Mouse (Mus musculus) stomach, postnatal 0 days (tissue): ENCODE results near the gene Oaz1. TPM values are rescaled to one million over a fixed set of nuclear protein-coding genes. Genes with fewer than 3 reads are reported as not detected.
"Not testable (repeated sequence)": the region's sequence is repeated elsewhere in the genome, so short reads cannot be mapped to it uniquely, and the experiment has no call there.

Source experiments
- ATAC-seq: fragments of 200-750 bp; cut with Nextera tagmentation; 2 replicates; pipeline ENCODE4 v1.8.0; 2017; ENCODE audit not compliant: low FRiP score, low TSS enrichment
- DNase-seq: peaks from one replicate; pipeline ENCODE4 v3.0.0-alpha.2; 2016; ENCODE audit warnings: low spot score
- H3K27ac ChIP-seq: fragments of 300-500 bp; sonication (generic); replicated peaks from 2 replicates; pipeline ENCODE4 v1.5.1; 2014; ENCODE audit warnings: mild to moderate bottlenecking, control low read depth
- H3K27me3 ChIP-seq: fragments of 300-500 bp; sonication (generic); 2 replicates; pipeline ENCODE4 v1.6.1; 2014; ENCODE audit warnings: low read length; ENCODE audit not compliant: control insufficient read depth, insufficient read depth
- H3K36me3 ChIP-seq: fragments of 300-500 bp; sonication (generic); 2 replicates; pipeline ENCODE4 v1.6.1; 2014; ENCODE audit warnings: low read length, mixed read lengths; ENCODE audit not compliant: control insufficient read depth, insufficient read depth
- H3K4me1 ChIP-seq: fragments of 300-500 bp; sonication (generic); replicated peaks from 2 replicates; pipeline ENCODE4 v1.6.1; 2014; ENCODE audit warnings: antibody characterized with exemption; ENCODE audit not compliant: control insufficient read depth, insufficient read depth
- H3K4me2 ChIP-seq: fragments of 300-500 bp; sonication (generic); replicated peaks from 2 replicates; pipeline ENCODE4 v1.6.1; 2014; ENCODE audit warnings: low read depth, mild to moderate bottlenecking, control low read depth, moderate library complexity
- H3K4me3 ChIP-seq: fragments of 300-500 bp; sonication (generic); 2 replicates; pipeline ENCODE4 v1.5.1; 2014; ENCODE audit warnings: low read depth, low read length, control low read depth
- H3K9ac ChIP-seq: fragments of 300-500 bp; sonication (generic); 2 replicates; pipeline ENCODE4 v1.6.1; 2014; ENCODE audit warnings: mild to moderate bottlenecking, low read length, control low read depth, mixed read lengths
- H3K9me3 ChIP-seq: fragments of 300-500 bp; sonication (generic); 2 replicates; pipeline ENCODE4 v1.6.1; 2016; ENCODE audit warnings: low read length; ENCODE audit not compliant: control insufficient read depth
- CTCF ChIP-seq: IDR thresholded peaks from 2 replicates; pipeline ENCODE4 v1.5.1; 2016; ENCODE audit warnings: antibody characterized with exemption, low read depth, mild to moderate bottlenecking, moderate library complexity
- EP300 ChIP-seq: optimal IDR thresholded peaks from 2 replicates; pipeline ENCODE3; 2016; ENCODE audit warnings: antibody characterized with exemption
- WGBS: fragments of 180-500 bp; shearing (Covaris S2); extraction: QIAGEN DNeasy Blood & Tissue Kit; methylation state at CpG from one replicate; pipeline ENCODE4 v1.1.7; 2014; 5-methylcytosine and 5-hydroxymethylcytosine counted together
- polyA plus RNA-seq: library from polyadenylated mRNA; unstranded; fragments of >200 nt; fragmentation: Nextera tagmentation; extraction: Ambion mirVana; gene quantifications from 2 replicates; pipeline ENCODE4 v1.2.1, GENCODE M21; 2015

Oaz1 gene
- polyA plus RNA-seq, 1 experiment from 2014 or later = 1,070 TPM

DNA sequence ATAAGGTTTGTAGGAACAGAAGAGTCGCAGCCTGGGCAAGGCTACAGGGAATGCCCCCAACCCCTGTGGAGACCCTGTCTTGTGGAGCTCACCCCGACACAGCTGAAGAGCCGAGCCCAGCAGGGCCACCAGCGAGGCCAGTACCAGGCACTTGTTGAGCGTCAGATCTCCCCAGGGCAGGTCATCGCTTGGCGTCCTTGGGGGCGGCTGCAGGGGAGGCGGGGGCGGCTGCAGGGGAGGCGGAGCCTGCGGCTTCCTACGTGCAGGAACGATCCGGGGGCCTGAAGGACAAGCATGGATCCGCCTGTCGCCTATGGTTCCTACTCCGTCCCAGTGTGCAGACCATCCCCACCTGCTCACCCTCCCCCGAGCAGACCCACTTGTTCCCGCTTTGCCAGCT is 16.4 kb upstream of the Oaz1 start:
- DNase-seq (no peak), ATAC-seq (no peak)
- Histone ChIP-seq H3K27me3 (no peaks in the 10 kb centered on the region), H3K4me3 (no peak overlapping the region), H3K4me2 (no peak overlapping the region), H3K27ac (no peak overlapping the region), H3K9me3 (no peaks in the 10 kb centered on the region), H3K36me3 (no peaks in the 10 kb centered on the region), H3K4me1 (no peaks in the 10 kb centered on the region), H3K9ac (no peak overlapping the region)
- TF ChIP-seq CTCF = no peak
- TF ChIP-seq EP300 = no peak
- WGBS = 13% methylated on average over 19 of the region's 20 CpGs

DNA sequence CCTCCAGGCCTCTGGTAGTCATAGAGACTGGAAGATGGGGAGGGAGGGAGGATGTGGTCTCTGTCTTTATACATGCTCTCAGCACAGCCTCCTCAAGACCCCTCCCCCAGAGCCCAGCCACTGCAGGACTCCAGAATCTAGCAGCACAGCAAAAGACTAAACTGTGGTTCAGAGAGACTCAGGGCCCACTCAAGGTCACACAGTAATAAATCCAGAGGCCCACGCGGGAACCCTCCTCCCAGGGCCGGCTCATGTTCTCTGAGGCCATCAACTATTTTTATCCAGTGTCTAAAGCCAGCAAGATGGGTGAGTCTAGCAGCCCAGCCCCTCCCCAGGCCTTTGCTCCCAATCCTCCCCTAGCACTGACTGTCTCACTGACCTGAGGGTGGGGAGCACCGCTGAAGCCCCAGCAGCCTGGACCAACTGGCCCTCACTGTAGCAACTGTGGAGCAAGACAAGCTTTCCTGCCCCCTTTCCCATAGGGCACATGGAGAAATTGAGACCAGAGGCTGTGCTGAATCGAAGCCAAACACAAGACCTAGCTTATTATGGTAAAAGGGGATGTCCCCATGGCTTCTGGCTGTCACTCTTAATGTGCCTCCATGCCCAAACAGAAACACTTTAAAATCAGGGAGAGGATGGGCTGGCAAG is 13.9 kb upstream of the Oaz1 start:
- H3K36me3 ChIP-seq = no peaks in the 10 kb centered on the region
- DNase-seq (no peak), ATAC-seq (no peak)
- H3K4me2 ChIP-seq = no peak overlapping the region
- H3K9ac ChIP-seq = no peak overlapping the region
- no peaks in the 10 kb centered on the region for H3K4me1 ChIP-seq
- H3K27me3 ChIP-seq = no peaks in the 10 kb centered on the region
- TF ChIP-seq CTCF (no peak), EP300 (no peak)
- no peak overlapping the region for H3K4me3 ChIP-seq
- 52% methylated on average over 5 of the region's 5 CpGs for WGBS
- no peak overlapping the region for H3K27ac ChIP-seq
- no peaks in the 10 kb centered on the region for H3K9me3 ChIP-seq

DNA sequence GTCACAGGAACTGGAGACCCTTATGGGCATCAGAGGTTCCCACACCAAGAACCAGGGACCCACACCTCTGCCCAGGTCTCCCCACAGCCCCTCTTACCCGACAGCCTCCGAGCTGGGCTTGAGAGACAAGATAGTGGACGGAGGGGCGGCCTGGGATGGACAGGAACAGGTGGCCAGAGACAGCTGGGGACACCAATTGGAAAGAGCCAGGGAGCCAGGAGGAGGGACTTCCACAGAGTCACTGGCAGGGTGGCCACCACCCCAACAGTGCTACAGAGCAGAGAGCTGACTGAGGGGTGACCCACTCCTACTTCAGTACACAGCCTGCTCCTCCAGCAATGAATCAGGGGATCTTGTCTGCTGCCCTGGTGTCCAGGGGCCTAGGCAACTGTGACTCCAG is 13.1 kb upstream of the Oaz1 start, which contains the start of gene Jsrp1:
TSS of gene Jsrp1 (minus strand) at position 133 of the 400 bp plus-strand sequence.
- Histone ChIP-seq H3K36me3 (no peaks in the 10 kb centered on the region), H3K9ac (no peak within 1 kb of the TSS)
- 76% methylated on average over 4 of the region's 4 CpGs for WGBS

DNA sequence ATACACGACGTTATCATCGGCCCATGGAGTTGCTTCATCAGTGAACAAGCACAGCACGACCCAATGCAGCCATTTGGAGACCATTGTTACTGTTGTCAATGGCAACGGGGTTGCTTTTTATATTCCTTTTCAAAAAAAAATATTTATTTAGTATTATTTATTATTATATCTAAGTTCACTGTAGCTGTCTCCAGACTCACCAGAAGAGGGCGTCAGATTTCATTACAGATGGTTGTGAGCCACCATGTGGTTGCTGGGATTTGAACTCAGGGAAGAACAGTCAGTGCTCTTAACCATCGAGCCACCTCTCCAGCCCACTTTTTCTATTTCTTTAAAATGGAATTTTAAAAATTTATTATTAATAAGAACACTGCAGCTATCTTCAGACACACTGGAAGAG is 11.7 kb upstream of the Oaz1 start:
- H3K4me2 ChIP-seq = no peak overlapping the region
- no peak for TF ChIP-seq EP300
- peak; percentile 25; the same call in 1 of the 2 replicates for TF ChIP-seq CTCF
- no peak overlapping the region for H3K4me3 ChIP-seq
- H3K4me1 ChIP-seq = no peaks in the 10 kb centered on the region
- no peak overlapping the region for H3K27ac ChIP-seq
- ATAC-seq (no peak), DNase-seq (no peak)
- H3K36me3 ChIP-seq = no peaks in the 10 kb centered on the region
- WGBS = 58% methylated on average over 7 of the region's 7 CpGs
- H3K9ac ChIP-seq = no peak overlapping the region
- no peaks in the 10 kb centered on the region for H3K9me3 ChIP-seq
- H3K27me3 ChIP-seq = no peaks in the 10 kb centered on the region

More for the DNA sequence above, 13.1 kb upstream of the Oaz1 start, which contains the start of gene Jsrp1:
- no peaks in the 10 kb centered on the region for H3K27me3 ChIP-seq
- H3K4me3 ChIP-seq = no peak within 1 kb of the TSS
- ATAC-seq = no peak; the same call in 1 of the 2 replicates
- no peaks in the 10 kb centered on the region for H3K9me3 ChIP-seq
- H3K4me2 ChIP-seq = no peak within 1 kb of the TSS
- TF ChIP-seq CTCF = no peak
- no peak for TF ChIP-seq EP300
- DNase-seq = no peak
- H3K4me1 ChIP-seq = no peaks in the 10 kb centered on the region
- no peak within 1 kb of the TSS for H3K27ac ChIP-seq

DNA sequence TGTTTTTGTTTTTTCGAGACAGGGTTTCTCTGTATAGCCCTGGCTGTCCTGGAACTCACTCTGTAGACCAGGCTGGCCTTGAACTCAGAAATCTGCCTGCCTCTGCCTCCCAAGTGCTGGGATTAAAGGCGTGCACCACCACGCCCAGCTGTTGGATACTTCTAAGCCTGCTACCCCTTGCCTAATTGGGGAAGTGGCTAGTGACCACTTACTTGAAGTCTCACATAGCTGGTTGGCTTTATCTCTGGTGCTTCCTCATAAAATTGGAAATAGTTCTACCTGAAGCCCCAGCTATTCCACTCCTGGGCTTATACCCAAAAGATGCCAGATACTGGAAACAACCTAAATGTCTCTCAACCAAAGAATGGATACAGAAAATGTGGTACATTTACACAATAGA is 10.2 kb upstream of the Oaz1 start:
- not testable (repeated sequence) for H3K4me3 ChIP-seq, H3K27me3 ChIP-seq, H3K4me2 ChIP-seq, ATAC-seq, H3K36me3 ChIP-seq, DNase-seq, H3K4me1 ChIP-seq, H3K9me3 ChIP-seq, H3K9ac ChIP-seq, H3K27ac ChIP-seq
- 71% methylated on average over 3 of the region's 3 CpGs for WGBS

DNA sequence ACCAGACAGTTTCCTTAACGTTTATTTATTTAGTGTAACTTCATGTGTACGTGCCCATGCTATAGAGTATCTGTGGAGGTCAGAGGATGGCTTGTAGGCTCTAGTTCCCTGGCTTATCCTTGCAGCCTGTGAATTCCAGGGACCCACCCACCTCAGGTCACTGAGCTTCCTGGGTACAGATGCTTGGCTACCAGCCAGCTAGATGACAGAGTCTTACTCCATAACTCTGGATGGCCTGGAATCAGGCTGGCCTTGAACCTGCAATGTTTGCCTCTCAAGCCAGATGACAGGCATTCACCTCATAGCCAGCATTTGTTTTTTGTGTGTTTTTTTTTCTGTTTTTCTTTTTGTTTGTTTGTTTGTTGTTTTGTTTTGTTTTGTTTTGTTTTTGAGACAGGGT is 9.3 kb upstream of the Oaz1 start:
- Histone ChIP-seq H3K27me3 (no peaks in the 10 kb centered on the region), H3K9me3 (no peaks in the 10 kb centered on the region), H3K4me1 (no peaks in the 10 kb centered on the region), H3K9ac (no peak overlapping the region), H3K27ac (no peak overlapping the region), H3K4me2 (no peak overlapping the region), H3K36me3 (no peaks in the 10 kb centered on the region), H3K4me3 (no peak overlapping the region)
- DNase-seq = peak; percentile 18
- 51% methylated on average over 2 of the region's 2 CpGs for WGBS
- TF ChIP-seq CTCF (no peak), EP300 (no peak)
- ATAC-seq = no peak
